Mouse (Mus musculus): ENCODE data around the gene 1700020D05Rik.

- TF ChIP-seq POLR2A (IDR thresholded peaks at IDR 0.05; ENCODE audit: borderline replicate concordance, insufficient read depth, low read length) (no peak), CTCF (IDR thresholded peaks at IDR 0.05; ENCODE audit: borderline replicate concordance, insufficient read depth, low read depth, low read length) (no peak)
Observed at GRCm38 (mm10) chr19:5513005-5513349, 9.4 kb upstream of the 1700020D05Rik start.
